Mouse (Mus musculus) C2C12 (cell line): ENCODE results near the gene Fuk.
"Not testable (repeated sequence)": the region's sequence is repeated elsewhere in the genome, so short reads cannot be mapped to it uniquely, and the experiment has no call there.

ENCODE experiments used
- CEBPB ChIP-seq: IDR thresholded peaks from one replicate; pipeline ENCODE4 v1.6.1; 2011; ENCODE audit warnings: low read depth, mild to moderate bottlenecking, control low read depth, moderate library complexity
- CTCF ChIP-seq: IDR thresholded peaks from one replicate; pipeline ENCODE4 v1.5.1; 2011; ENCODE audit not compliant: control insufficient read depth, insufficient read depth, insufficient read length
- MYOD1 ChIP-seq: IDR thresholded peaks from one replicate; pipeline ENCODE4 v1.6.1; 2011; ENCODE audit warnings: low read depth; ENCODE audit not compliant: control insufficient read depth, insufficient read length

- TF ChIP-seq CTCF, CEBPB, MYOD1: not testable (repeated sequence)
Measured at GRCm38 (mm10) chr8:110856073-110856472, 46.2 kb downstream of the Fuk start.
